Mouse (Mus musculus) heart, adult 2 months (tissue): ENCODE measurements at regions not wholly inside any gene's neighbourhood (a gene's known extent, or its start where the extent isn't known, plus 50 kb on each side); places are given as distances from the start of the nearest gene placed in this dataset.

ENCODE experiments used
- CTCF ChIP-seq: fragments of 200-600 bp; IDR thresholded peaks from 2 replicates; pipeline ENCODE4 v1.8.1; 2022; ENCODE audit warnings: antibody characterized with exemption, mild to moderate bottlenecking, moderate library complexity
- POLR2A ChIP-seq: fragments of 200-500 bp; IDR thresholded peaks from 2 replicates; pipeline ENCODE4 v1.6.1; 2011; ENCODE audit warnings: mild to moderate bottlenecking, low read depth, low read length, control low read depth; ENCODE audit not compliant: insufficient read depth

DNA sequence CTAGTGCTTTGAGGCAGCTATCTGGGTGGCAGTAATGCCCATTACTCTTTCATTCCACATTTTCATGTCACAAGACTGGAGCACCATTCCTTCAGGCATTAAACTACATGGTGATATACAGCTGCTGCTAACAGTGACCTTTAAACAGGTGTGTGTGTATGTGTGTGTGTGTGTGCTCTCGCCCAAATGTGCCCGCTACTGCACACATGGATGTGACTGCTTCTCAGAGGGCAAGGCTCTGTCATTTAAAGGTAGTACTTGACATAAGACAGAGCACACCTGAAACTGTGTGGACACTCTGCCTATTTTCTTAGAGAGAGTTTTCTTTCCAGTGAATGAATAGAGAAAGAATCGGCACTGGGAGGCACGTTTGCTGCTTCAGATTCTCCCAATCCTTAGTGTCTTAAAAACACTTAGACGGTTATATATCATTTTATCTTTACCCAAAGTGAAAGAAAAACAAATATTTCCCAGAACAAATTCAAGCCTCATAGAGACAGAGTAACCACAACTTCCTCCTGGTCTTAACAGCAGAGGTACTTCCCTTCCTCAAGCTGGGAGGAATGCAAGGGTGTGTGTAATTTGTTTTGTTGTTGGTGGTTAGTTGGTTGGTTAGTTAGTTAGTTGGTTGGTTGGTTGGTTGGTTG is 185.3 kb upstream of the Tusc1 start:
- TF ChIP-seq CTCF = no peak
- TF ChIP-seq POLR2A = no peak
